Mouse (Mus musculus) heart, postnatal 0 days (tissue): ENCODE measurements around the gene Phf19. TPM values are rescaled to one million over a fixed set of nuclear protein-coding genes. Genes with fewer than 3 reads are reported as not detected.

ENCODE experiments used
- ATAC-seq: fragments of 200-750 bp; cut with Nextera tagmentation; 2 replicates; pipeline ENCODE4 v1.8.0; 2017; ENCODE audit warnings: low read depth, moderate number of reproducible peaks, moderate library complexity; ENCODE audit not compliant: insufficient read depth
- DNase-seq: peaks from one replicate; pipeline ENCODE4 v3.0.0-alpha.2; 2016; ENCODE audit warnings: low spot score
- H3K27ac ChIP-seq: fragments of 300-500 bp; sonication (generic); 2 replicates; pipeline ENCODE4 v1.5.1; 2014; ENCODE audit warnings: low read depth, mild to moderate bottlenecking
- H3K27me3 ChIP-seq: fragments of 300-500 bp; sonication (generic); 2 replicates; pipeline ENCODE4 v1.6.1; 2014; ENCODE audit warnings: low read length, mixed read lengths; ENCODE audit not compliant: control insufficient read depth, insufficient read depth
- H3K36me3 ChIP-seq: fragments of 300-500 bp; sonication (generic); replicated peaks from 2 replicates; pipeline ENCODE4 v1.6.1; 2014; ENCODE audit warnings: low read length, mixed read lengths; ENCODE audit not compliant: control insufficient read depth, insufficient read depth
- H3K4me1 ChIP-seq: fragments of 300-500 bp; sonication (generic); 2 replicates; pipeline ENCODE4 v1.6.1; 2014; ENCODE audit warnings: antibody characterized with exemption; ENCODE audit not compliant: control insufficient read depth, insufficient read depth
- H3K4me2 ChIP-seq: fragments of 300-500 bp; sonication (generic); 2 replicates; pipeline ENCODE4 v1.6.1; 2014; ENCODE audit warnings: low read depth, mild to moderate bottlenecking, low read length, moderate library complexity
- H3K4me3 ChIP-seq: fragments of 300-500 bp; sonication (generic); 2 replicates; pipeline ENCODE4 v1.5.1; 2014; ENCODE audit warnings: low read depth, low read length
- H3K9ac ChIP-seq: fragments of 300-500 bp; sonication (generic); replicated peaks from 2 replicates; pipeline ENCODE4 v1.6.1; 2014; ENCODE audit warnings: low read depth, low read length, mixed read lengths
- H3K9me3 ChIP-seq: fragments of 300-500 bp; sonication (generic); replicated peaks from 2 replicates; pipeline ENCODE4 v1.6.1; 2016; ENCODE audit warnings: low read length; ENCODE audit not compliant: control insufficient read depth
- CTCF ChIP-seq: IDR thresholded peaks from 2 replicates; pipeline ENCODE4 v1.5.1; 2016; ENCODE audit warnings: antibody characterized with exemption, control low read depth, low read depth
- EP300 ChIP-seq: IDR thresholded peaks from 2 replicates; pipeline ENCODE4 v1.6.1; 2016; ENCODE audit warnings: antibody characterized with exemption, low read depth
- WGBS: fragments of 180-500 bp; shearing (Covaris S2); extraction: QIAGEN DNeasy Blood & Tissue Kit; methylation state at CpG from one replicate; pipeline ENCODE4 v1.1.7; 2014; 5-methylcytosine and 5-hydroxymethylcytosine counted together
- polyA plus RNA-seq: library from polyadenylated mRNA; unstranded; fragments of >200 nt; fragmentation: Nextera tagmentation; extraction: Ambion mirVana; gene quantifications from 2 replicates; pipeline ENCODE4 v1.2.1, GENCODE M21; 2015
- total RNA-seq: library from RNA; depleted of rRNA; stranded (reverse); fragments of >200 nt; gene quantifications from 2 replicates; pipeline ENCODE4 v1.2.3, GENCODE M21; 2014; ENCODE audit warnings: low replicate concordance

Phf19 gene
- total and polyA plus RNA-seq, 2 experiments from 2014 or later = 1.0 to 2.4 TPM

DNA sequence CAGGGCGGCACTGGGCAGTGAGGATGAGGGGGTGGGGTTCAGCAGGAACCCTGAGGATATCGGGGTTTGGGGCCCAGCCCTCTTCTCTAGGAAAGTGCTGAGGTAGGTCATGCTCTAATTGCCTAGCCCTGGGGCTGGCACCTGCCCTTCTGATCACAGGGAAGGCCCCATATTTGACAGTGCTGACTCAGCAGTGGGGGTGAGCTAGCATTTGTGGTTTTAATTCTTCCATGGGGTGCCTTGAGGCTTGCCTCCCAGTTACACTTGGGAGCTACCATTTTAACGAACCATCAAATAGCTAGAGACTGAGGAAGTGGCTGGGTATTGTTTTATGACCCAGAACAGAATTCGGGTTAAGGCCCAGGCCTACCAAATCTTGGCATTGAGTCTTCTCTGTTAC, 31.8 kb upstream of the Phf19 start:
- H3K9me3 ChIP-seq = no peaks in the 10 kb centered on the region
- no peaks in the 10 kb centered on the region; the same call in 1 of the 2 replicates for H3K27me3 ChIP-seq
- H3K27ac ChIP-seq = no peak overlapping the region
- no peak for TF ChIP-seq EP300
- TF ChIP-seq CTCF = no peak
- DNase-seq (no peak), ATAC-seq (no peak)
- 78% methylated on average over 4 of the region's 4 CpGs for WGBS
- no peaks in the 10 kb centered on the region for H3K36me3 ChIP-seq
- peaks cover 8% of the 10 kb centered on the region for H3K4me1 ChIP-seq
- no peak overlapping the region for H3K9ac ChIP-seq
- H3K4me2 ChIP-seq = no peak overlapping the region
- H3K4me3 ChIP-seq = no peak overlapping the region

- H3K4me2 ChIP-seq = peak overlapping the region; percentile 46
- H3K9ac ChIP-seq = no peak overlapping the region
- DNase-seq (no peak), ATAC-seq (peak; percentile 52; the same call in 1 of the 2 replicates)
- peaks cover 8% of the 10 kb centered on the region for H3K4me1 ChIP-seq
- WGBS = 8% methylated on average over 8 of the region's 8 CpGs
- no peaks in the 10 kb centered on the region; the same call in 1 of the 2 replicates for H3K27me3 ChIP-seq
- no peaks in the 10 kb centered on the region for H3K36me3 ChIP-seq
- no peak overlapping the region for H3K4me3 ChIP-seq
- TF ChIP-seq EP300 (no peak), CTCF (no peak)
- no peak overlapping the region for H3K27ac ChIP-seq
- no peaks in the 10 kb centered on the region for H3K9me3 ChIP-seq
Measured at GRCm38 (mm10) chr2:34944761-34945160, 30.9 kb upstream of the Phf19 start.

DNA sequence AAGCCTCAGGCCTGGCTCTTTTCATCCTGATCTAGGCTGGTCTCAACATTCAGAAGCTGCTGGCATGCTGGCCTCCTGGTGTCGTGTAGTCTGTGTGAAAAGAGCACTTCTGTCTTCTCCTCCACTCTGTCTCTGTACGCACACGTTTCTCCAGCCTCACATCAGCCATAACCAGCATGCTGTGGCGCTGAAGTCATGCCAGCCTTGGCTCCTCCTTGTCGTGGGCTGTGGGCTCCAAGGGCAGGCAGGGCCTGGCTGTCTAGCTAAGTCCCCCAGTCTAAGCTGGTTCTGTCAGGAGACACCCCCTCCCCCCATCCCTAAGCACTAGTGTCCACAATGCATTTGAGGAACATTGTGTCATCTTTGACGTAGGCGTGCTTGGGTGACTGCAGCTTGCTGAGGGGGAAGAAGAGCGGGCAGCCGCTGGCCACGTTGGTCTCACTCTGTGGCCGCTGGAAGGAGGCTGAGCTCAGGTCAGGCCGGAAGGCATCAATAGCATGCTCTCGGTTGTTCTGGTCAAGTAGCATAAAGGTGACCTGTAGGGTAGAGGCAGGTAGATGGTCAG, 29.8 kb upstream of the Phf19 start:
- H3K4me3 ChIP-seq = no peak overlapping the region
- ATAC-seq (no peak), DNase-seq (no peak)
- no peaks in the 10 kb centered on the region for H3K9me3 ChIP-seq
- no peaks in the 10 kb centered on the region for H3K36me3 ChIP-seq
- no peak overlapping the region for H3K4me2 ChIP-seq
- WGBS = 82% methylated on average over 13 of the region's 13 CpGs
- H3K4me1 ChIP-seq = peaks cover 16% of the 10 kb centered on the region
- no peak for TF ChIP-seq CTCF
- TF ChIP-seq EP300 = no peak
- H3K27ac ChIP-seq = no peak overlapping the region
- no peaks in the 10 kb centered on the region; the same call in 1 of the 2 replicates for H3K27me3 ChIP-seq
- no peak overlapping the region for H3K9ac ChIP-seq

DNA sequence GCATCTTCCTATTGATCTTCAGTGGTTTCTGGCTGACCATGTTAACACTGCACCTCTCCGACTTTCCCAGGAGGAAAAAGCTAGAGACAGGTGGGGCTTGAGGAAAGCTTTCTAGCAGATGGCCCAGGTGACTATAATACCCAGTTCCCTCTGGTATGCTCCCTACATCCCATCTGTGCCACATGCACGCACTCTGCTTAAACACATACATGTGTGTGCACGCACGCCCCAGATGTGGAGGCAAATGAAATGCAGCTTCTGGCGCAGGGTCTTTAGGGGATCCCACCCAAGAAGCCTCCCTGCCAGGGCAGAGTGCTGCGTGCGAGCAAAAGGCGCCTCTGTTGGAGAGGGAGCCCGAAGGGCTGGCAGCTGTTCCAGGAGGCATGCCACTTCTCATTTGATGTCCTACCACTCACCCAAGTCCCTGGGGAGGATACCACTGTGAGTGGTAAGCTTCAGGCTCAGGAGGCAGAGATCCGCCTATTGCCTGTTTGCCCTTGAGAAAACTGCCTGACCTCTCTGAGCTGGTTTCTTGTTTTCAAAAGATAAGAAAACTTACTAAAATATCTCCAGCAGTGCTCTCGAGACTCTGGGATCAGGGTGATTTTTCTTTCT, 27.3 kb upstream of the Phf19 start:
- no peak for DNase-seq
- no peaks in the 10 kb centered on the region for H3K36me3 ChIP-seq
- no peak overlapping the region for H3K4me3 ChIP-seq
- H3K4me1 ChIP-seq = peaks cover 26% of the 10 kb centered on the region
- H3K9me3 ChIP-seq = no peaks in the 10 kb centered on the region
- WGBS = 54% methylated on average over 11 of the region's 11 CpGs
- H3K27me3 ChIP-seq = no peaks in the 10 kb centered on the region; the same call in 1 of the 2 replicates
- H3K27ac ChIP-seq = no peak overlapping the region
- ATAC-seq = no peak
- no peak overlapping the region for H3K9ac ChIP-seq
- no peak for TF ChIP-seq CTCF
- no peak for TF ChIP-seq EP300
- no peak overlapping the region for H3K4me2 ChIP-seq

- Histone ChIP-seq H3K27ac (no peak overlapping the region), H3K4me2 (no peak overlapping the region), H3K27me3 (no peaks in the 10 kb centered on the region; the same call in 1 of the 2 replicates), H3K9me3 (no peaks in the 10 kb centered on the region), H3K4me3 (no peak overlapping the region), H3K4me1 (peaks cover 25% of the 10 kb centered on the region), H3K9ac (no peak overlapping the region), H3K36me3 (no peaks in the 10 kb centered on the region)
- TF ChIP-seq EP300 (no peak), CTCF (no peak)
- ATAC-seq (no peak), DNase-seq (no peak)
- WGBS = 72% methylated on average over 5 of the region's 5 CpGs
Measured at GRCm38 (mm10) chr2:34940246-34940645, 26.4 kb upstream of the Phf19 start.
